Mouse (Mus musculus): ENCODE data around the gene Snx27.

GRCm38 (mm10) chr3:94581138-94581780 lies 1.3 kb downstream of the Snx27 start:
- TF ChIP-seq CTCF (IDR thresholded peaks at IDR 0.05; ENCODE audit: control insufficient read depth, insufficient read depth, insufficient replicate concordance, low read depth, low read length), result no peak
- no peak for TF ChIP-seq POLR2A (IDR thresholded peaks at IDR 0.05; ENCODE audit: control insufficient read depth, low read depth, low read length)

All from testis, adult 2 months (tissue).